Mouse (Mus musculus): ENCODE measurements around the gene Foxp1. TPM values are rescaled to one million over a fixed set of nuclear protein-coding genes. Genes with fewer than 3 reads are reported as not detected.

Foxp1 gene
- total and polyA plus RNA-seq, 2 experiments from 2014 or later: 112 to 167 TPM

- DNase-seq: no peak
- no peak for TF ChIP-seq CTCF (IDR thresholded peaks at IDR 0.05; ENCODE audit: low read depth)
- no peak for ATAC-seq
- 76% methylated on average over 2 of the region's 2 CpGs for WGBS
- H3K9me3 ChIP-seq (ENCODE audit: low read length): no peaks in the 10 kb centered on the region
- no peaks in the 10 kb centered on the region for H3K27me3 ChIP-seq (ENCODE audit: insufficient read depth, low read length)
- H3K4me2 ChIP-seq (ENCODE audit: low read depth): no peak overlapping the region
- H3K4me1 ChIP-seq (ENCODE audit: insufficient read depth): no peaks in the 10 kb centered on the region
- no peak overlapping the region for H3K27ac ChIP-seq (ENCODE audit: low read depth, low read length)
- no peak overlapping the region for H3K9ac ChIP-seq
- H3K36me3 ChIP-seq (ENCODE audit: insufficient read depth): no peaks in the 10 kb centered on the region
- no peak overlapping the region for H3K4me3 ChIP-seq (ENCODE audit: low read depth, low read length)
Observed at GRCm38 (mm10) chr6:99217846-99218245, 304.7 kb downstream of the Foxp1 start.

GRCm38 (mm10) chr6:99217155-99217554 lies 305.4 kb downstream of the Foxp1 start:
- no peak overlapping the region for H3K9ac ChIP-seq
- no peak for DNase-seq

GRCm38 (mm10) chr6:99212461-99212860 lies 310.1 kb downstream of the Foxp1 start:
- H3K4me2 ChIP-seq (ENCODE audit: low read depth): no peak overlapping the region
- H3K27me3 ChIP-seq (ENCODE audit: insufficient read depth, low read length): no peaks in the 10 kb centered on the region
- DNase-seq: no peak
- H3K27ac ChIP-seq (ENCODE audit: low read depth, low read length): no peak overlapping the region
- no peak for TF ChIP-seq CTCF (IDR thresholded peaks at IDR 0.05; ENCODE audit: low read depth)
- no peaks in the 10 kb centered on the region for H3K36me3 ChIP-seq (ENCODE audit: insufficient read depth)
- no peaks in the 10 kb centered on the region for H3K4me1 ChIP-seq (ENCODE audit: insufficient read depth)
- 90% methylated on average over 4 of the region's 4 CpGs for WGBS
- H3K9me3 ChIP-seq (ENCODE audit: low read length): no peaks in the 10 kb centered on the region
- no peak overlapping the region for H3K9ac ChIP-seq
- no peak for ATAC-seq
- H3K4me3 ChIP-seq (ENCODE audit: low read depth, low read length): no peak overlapping the region

More at GRCm38 (mm10) chr6:99217155-99217554, 305.4 kb downstream of the Foxp1 start:
- no peak for TF ChIP-seq CTCF (IDR thresholded peaks at IDR 0.05; ENCODE audit: low read depth)
- Histone ChIP-seq H3K4me2 (ENCODE audit: low read depth) (no peak overlapping the region), H3K4me3 (ENCODE audit: low read depth, low read length) (no peak overlapping the region), H3K27ac (ENCODE audit: low read depth, low read length) (no peak overlapping the region), H3K36me3 (ENCODE audit: insufficient read depth) (no peaks in the 10 kb centered on the region), H3K4me1 (ENCODE audit: insufficient read depth) (no peaks in the 10 kb centered on the region), H3K9me3 (ENCODE audit: low read length) (no peaks in the 10 kb centered on the region), H3K27me3 (ENCODE audit: insufficient read depth, low read length) (no peaks in the 10 kb centered on the region)
- WGBS: 71% methylated on average over 7 of the region's 7 CpGs
- no peak for ATAC-seq

GRCm38 (mm10) chr6:99211663-99212333 lies 310.7 kb downstream of the Foxp1 start:
- Histone ChIP-seq H3K9me3 (ENCODE audit: low read length) (no peaks in the 10 kb centered on the region), H3K9ac (no peak overlapping the region), H3K27ac (ENCODE audit: low read depth, low read length) (no peak overlapping the region), H3K4me1 (ENCODE audit: insufficient read depth) (no peaks in the 10 kb centered on the region), H3K4me3 (ENCODE audit: low read depth, low read length) (no peak overlapping the region), H3K27me3 (ENCODE audit: insufficient read depth, low read length) (no peaks in the 10 kb centered on the region), H3K36me3 (ENCODE audit: insufficient read depth) (no peaks in the 10 kb centered on the region), H3K4me2 (ENCODE audit: low read depth) (no peak overlapping the region)
- ATAC-seq: no peak
- no peak for DNase-seq
- WGBS: 82% methylated on average over 5 of the region's 5 CpGs
- no peak for TF ChIP-seq CTCF (IDR thresholded peaks at IDR 0.05; ENCODE audit: low read depth)

GRCm38 (mm10) chr6:99210161-99210560 lies 312.4 kb downstream of the Foxp1 start:
- no peaks in the 10 kb centered on the region for H3K27me3 ChIP-seq (ENCODE audit: insufficient read depth, low read length)
- TF ChIP-seq CTCF (IDR thresholded peaks at IDR 0.05; ENCODE audit: low read depth): no peak
- H3K9me3 ChIP-seq (ENCODE audit: low read length): no peaks in the 10 kb centered on the region
- 67% methylated on average over 7 of the region's 7 CpGs for WGBS
- no peak for DNase-seq
- H3K4me3 ChIP-seq (ENCODE audit: low read depth, low read length): no peak overlapping the region
- H3K36me3 ChIP-seq (ENCODE audit: insufficient read depth): no peaks in the 10 kb centered on the region
- no peak overlapping the region for H3K27ac ChIP-seq (ENCODE audit: low read depth, low read length)
- ATAC-seq: no peak
- no peak overlapping the region for H3K9ac ChIP-seq
- no peaks in the 10 kb centered on the region for H3K4me1 ChIP-seq (ENCODE audit: insufficient read depth)
- no peak overlapping the region for H3K4me2 ChIP-seq (ENCODE audit: low read depth)

- WGBS: 67% methylated on average over 6 of the region's 6 CpGs
- Histone ChIP-seq H3K4me3 (ENCODE audit: low read depth, low read length) (no peak overlapping the region), H3K9ac (no peak overlapping the region), H3K9me3 (ENCODE audit: low read length) (no peaks in the 10 kb centered on the region), H3K27ac (ENCODE audit: low read depth, low read length) (no peak overlapping the region), H3K36me3 (ENCODE audit: insufficient read depth) (no peaks in the 10 kb centered on the region), H3K4me2 (ENCODE audit: low read depth) (no peak overlapping the region), H3K27me3 (ENCODE audit: insufficient read depth, low read length) (no peaks in the 10 kb centered on the region; the same call in 1 of the 2 replicates), H3K4me1 (ENCODE audit: insufficient read depth) (0 out of 2 replicates have a peak, but pooled peaks cover 4% of the 10 kb centered on the region)
- ATAC-seq (no peak), DNase-seq (no peak)
- TF ChIP-seq CTCF (IDR thresholded peaks at IDR 0.05; ENCODE audit: low read depth): no peak
Observed at GRCm38 (mm10) chr6:99207226-99207885, 315.2 kb downstream of the Foxp1 start.

- peak overlapping the region; percentile 33 for H3K4me2 ChIP-seq (ENCODE audit: low read depth)
- no peaks in the 10 kb centered on the region; the same call in 1 of the 2 replicates for H3K27me3 ChIP-seq (ENCODE audit: insufficient read depth, low read length)
- H3K9ac ChIP-seq: no peak overlapping the region
- H3K9me3 ChIP-seq (ENCODE audit: low read length): no peaks in the 10 kb centered on the region
- H3K27ac ChIP-seq (ENCODE audit: low read depth, low read length): no peak overlapping the region
- ATAC-seq: no peak
- WGBS: 50% methylated on average over 5 of the region's 5 CpGs
- no peak overlapping the region; the same call in 1 of the 2 replicates for H3K4me3 ChIP-seq (ENCODE audit: low read depth, low read length)
- no peak for TF ChIP-seq CTCF (IDR thresholded peaks at IDR 0.05; ENCODE audit: low read depth)
- no peaks in the 10 kb centered on the region for H3K36me3 ChIP-seq (ENCODE audit: insufficient read depth)
- no peak for DNase-seq
- H3K4me1 ChIP-seq (ENCODE audit: insufficient read depth): peaks cover 4% of the 10 kb centered on the region; the same call in 1 of the 2 replicates
Observed at GRCm38 (mm10) chr6:99206437-99206870, 316.1 kb downstream of the Foxp1 start.
